Mouse (Mus musculus): ENCODE data around the gene Mtif3. TPM values are rescaled to one million over a fixed set of nuclear protein-coding genes. Genes with fewer than 3 reads are reported as not detected.

The Mtif3 gene
- 24.2 and 24.3 TPM in 2 replicates for polyA plus RNA-seq (2014; fragmentation: Nextera tagmentation; extraction: Ambion mirVana)

GRCm38 (mm10) chr5:146963118-146963936 lies at the start of gene Mtif3:
Mtif3 (minus strand) TSS chr5:146963800.
- DNase-seq (ENCODE audit: low spot score, missing footprints) (peak; percentile 97), ATAC-seq (ENCODE audit: low FRiP score) (peak; percentile 87)
- Histone ChIP-seq H3K27ac (ENCODE audit: low read depth, low read length) (no peak within 1 kb of the TSS), H3K27me3 (ENCODE audit: control insufficient read depth, insufficient read depth, low read length) (no peaks in the 10 kb centered on the region), H3K9ac (ENCODE audit: low read length) (peak within 1 kb of the TSS; percentile 66), H3K4me1 (ENCODE audit: control insufficient read depth, insufficient read depth, low read length) (peaks cover 7% of the 10 kb centered on the region), H3K4me2 (peak within 1 kb of the TSS; percentile 60), H3K4me3 (ENCODE audit: low read depth, low read length) (peak within 1 kb of the TSS; percentile 63), H3K9me3 (ENCODE audit: control insufficient read depth, low read length) (no peaks in the 10 kb centered on the region), H3K36me3 (ENCODE audit: control insufficient read depth, insufficient read depth, low read length) (no peaks in the 10 kb centered on the region)
- WGBS, result 3% methylated on average over 46 of the region's 46 CpGs

- Histone ChIP-seq H3K9ac (ENCODE audit: low read length) (no peak overlapping the region), H3K36me3 (ENCODE audit: control insufficient read depth, insufficient read depth, low read length) (no peaks in the 10 kb centered on the region), H3K4me1 (ENCODE audit: control insufficient read depth, insufficient read depth, low read length) (no peaks in the 10 kb centered on the region), H3K27me3 (ENCODE audit: control insufficient read depth, insufficient read depth, low read length) (no peaks in the 10 kb centered on the region), H3K4me2 (no peak overlapping the region), H3K27ac (ENCODE audit: low read depth, low read length) (no peak overlapping the region), H3K4me3 (ENCODE audit: low read depth, low read length) (no peak overlapping the region), H3K9me3 (ENCODE audit: control insufficient read depth, low read length) (no peaks in the 10 kb centered on the region)
- WGBS, result 87% methylated on average over 10 of the region's 10 CpGs
- no peak for ATAC-seq (ENCODE audit: low FRiP score)
- DNase-seq (ENCODE audit: low spot score, missing footprints), result no peak
These were observed 47.7 kb upstream of the Mtif3 start for GRCm38 (mm10) chr5:147011333-147011732.

- no peak overlapping the region for H3K27ac ChIP-seq (ENCODE audit: low read depth, low read length)
- H3K36me3 ChIP-seq (ENCODE audit: control insufficient read depth, insufficient read depth, low read length), result no peaks in the 10 kb centered on the region
- H3K4me3 ChIP-seq (ENCODE audit: low read depth, low read length), result no peak overlapping the region
- no peak overlapping the region for H3K4me2 ChIP-seq
- DNase-seq (ENCODE audit: low spot score, missing footprints) (no peak), ATAC-seq (ENCODE audit: low FRiP score) (no peak)
- H3K9me3 ChIP-seq (ENCODE audit: control insufficient read depth, low read length), result no peaks in the 10 kb centered on the region; the same call in 1 of the 2 replicates
- no peak overlapping the region for H3K9ac ChIP-seq (ENCODE audit: low read length)
- WGBS, result 73% methylated on average over 1 of the region's 1 CpGs
- H3K27me3 ChIP-seq (ENCODE audit: control insufficient read depth, insufficient read depth, low read length), result no peaks in the 10 kb centered on the region
- no peaks in the 10 kb centered on the region for H3K4me1 ChIP-seq (ENCODE audit: control insufficient read depth, insufficient read depth, low read length)
These were observed 39.7 kb upstream of the Mtif3 start for GRCm38 (mm10) chr5:147003303-147003702.

- H3K36me3 ChIP-seq (ENCODE audit: control insufficient read depth, insufficient read depth, low read length), result no peaks in the 10 kb centered on the region
- no peaks in the 10 kb centered on the region for H3K27me3 ChIP-seq (ENCODE audit: control insufficient read depth, insufficient read depth, low read length)
- 86% methylated on average over 4 of the region's 4 CpGs for WGBS
- no peaks in the 10 kb centered on the region; the same call in 1 of the 2 replicates for H3K9me3 ChIP-seq (ENCODE audit: control insufficient read depth, low read length)
- H3K4me1 ChIP-seq (ENCODE audit: control insufficient read depth, insufficient read depth, low read length), result no peaks in the 10 kb centered on the region
- ATAC-seq (ENCODE audit: low FRiP score) (no peak), DNase-seq (ENCODE audit: low spot score, missing footprints) (no peak)
- H3K4me3 ChIP-seq (ENCODE audit: low read depth, low read length), result no peak overlapping the region
- H3K27ac ChIP-seq (ENCODE audit: low read depth, low read length), result no peak overlapping the region
- no peak overlapping the region for H3K9ac ChIP-seq (ENCODE audit: low read length)
- no peak overlapping the region for H3K4me2 ChIP-seq
These were observed 37.7 kb upstream of the Mtif3 start for GRCm38 (mm10) chr5:147001312-147001711.

- no peaks in the 10 kb centered on the region; the same call in 1 of the 2 replicates for H3K9me3 ChIP-seq (ENCODE audit: control insufficient read depth, low read length)
- H3K4me2 ChIP-seq, result no peak overlapping the region
- ATAC-seq (ENCODE audit: low FRiP score) (no peak), DNase-seq (ENCODE audit: low spot score, missing footprints) (no peak)
- no peak overlapping the region for H3K27ac ChIP-seq (ENCODE audit: low read depth, low read length)
- no peaks in the 10 kb centered on the region for H3K36me3 ChIP-seq (ENCODE audit: control insufficient read depth, insufficient read depth, low read length)
- no peaks in the 10 kb centered on the region for H3K4me1 ChIP-seq (ENCODE audit: control insufficient read depth, insufficient read depth, low read length)
- H3K4me3 ChIP-seq (ENCODE audit: low read depth, low read length), result no peak overlapping the region
- 92% methylated on average over 12 of the region's 12 CpGs for WGBS
- no peaks in the 10 kb centered on the region for H3K27me3 ChIP-seq (ENCODE audit: control insufficient read depth, insufficient read depth, low read length)
- H3K9ac ChIP-seq (ENCODE audit: low read length), result no peak overlapping the region
These were observed 35.2 kb upstream of the Mtif3 start for GRCm38 (mm10) chr5:146998802-146999201.

- no peaks in the 10 kb centered on the region for H3K9me3 ChIP-seq (ENCODE audit: control insufficient read depth, low read length)
- no peaks in the 10 kb centered on the region for H3K36me3 ChIP-seq (ENCODE audit: control insufficient read depth, insufficient read depth, low read length)
- ATAC-seq (ENCODE audit: low FRiP score), result no peak
- DNase-seq (ENCODE audit: low spot score, missing footprints), result no peak
- 87% methylated on average over 7 of the region's 7 CpGs for WGBS
- no peak overlapping the region for H3K27ac ChIP-seq (ENCODE audit: low read depth, low read length)
- H3K4me3 ChIP-seq (ENCODE audit: low read depth, low read length), result no peak overlapping the region
- no peak overlapping the region for H3K4me2 ChIP-seq
- H3K4me1 ChIP-seq (ENCODE audit: control insufficient read depth, insufficient read depth, low read length), result no peaks in the 10 kb centered on the region
- no peak overlapping the region for H3K9ac ChIP-seq (ENCODE audit: low read length)
- no peaks in the 10 kb centered on the region for H3K27me3 ChIP-seq (ENCODE audit: control insufficient read depth, insufficient read depth, low read length)
These were observed 33.2 kb upstream of the Mtif3 start for GRCm38 (mm10) chr5:146996812-146997211.

GRCm38 (mm10) chr5:146994973-146995372 lies 31.4 kb upstream of the Mtif3 start:
- ATAC-seq (ENCODE audit: low FRiP score) (no peak), DNase-seq (ENCODE audit: low spot score, missing footprints) (no peak)
- Histone ChIP-seq H3K27ac (ENCODE audit: low read depth, low read length) (no peak overlapping the region), H3K4me3 (ENCODE audit: low read depth, low read length) (no peak overlapping the region), H3K4me1 (ENCODE audit: control insufficient read depth, insufficient read depth, low read length) (no peaks in the 10 kb centered on the region), H3K36me3 (ENCODE audit: control insufficient read depth, insufficient read depth, low read length) (no peaks in the 10 kb centered on the region), H3K9ac (ENCODE audit: low read length) (no peak overlapping the region), H3K9me3 (ENCODE audit: control insufficient read depth, low read length) (no peaks in the 10 kb centered on the region), H3K4me2 (no peak overlapping the region), H3K27me3 (ENCODE audit: control insufficient read depth, insufficient read depth, low read length) (no peaks in the 10 kb centered on the region)
- WGBS, result 79% methylated on average over 6 of the region's 6 CpGs

- H3K4me3 ChIP-seq (ENCODE audit: low read depth, low read length), result no peak overlapping the region
- no peaks in the 10 kb centered on the region for H3K4me1 ChIP-seq (ENCODE audit: control insufficient read depth, insufficient read depth, low read length)
- H3K9me3 ChIP-seq (ENCODE audit: control insufficient read depth, low read length), result no peaks in the 10 kb centered on the region
- H3K27me3 ChIP-seq (ENCODE audit: control insufficient read depth, insufficient read depth, low read length), result no peaks in the 10 kb centered on the region
- no peak for DNase-seq (ENCODE audit: low spot score, missing footprints)
- 87% methylated on average over 8 of the region's 8 CpGs for WGBS
- no peaks in the 10 kb centered on the region for H3K36me3 ChIP-seq (ENCODE audit: control insufficient read depth, insufficient read depth, low read length)
- no peak overlapping the region for H3K27ac ChIP-seq (ENCODE audit: low read depth, low read length)
- H3K9ac ChIP-seq (ENCODE audit: low read length), result no peak overlapping the region
- no peak for ATAC-seq (ENCODE audit: low FRiP score)
- H3K4me2 ChIP-seq, result no peak overlapping the region
These were observed 29.9 kb upstream of the Mtif3 start for GRCm38 (mm10) chr5:146993509-146993908.

- ATAC-seq (ENCODE audit: low FRiP score) (no peak), DNase-seq (ENCODE audit: low spot score, missing footprints) (no peak)
- no peaks in the 10 kb centered on the region for H3K9me3 ChIP-seq (ENCODE audit: control insufficient read depth, low read length)
- H3K9ac ChIP-seq (ENCODE audit: low read length), result no peak overlapping the region
- 83% methylated on average over 5 of the region's 5 CpGs for WGBS
- H3K4me3 ChIP-seq (ENCODE audit: low read depth, low read length), result no peak overlapping the region
- no peak overlapping the region for H3K4me2 ChIP-seq
- H3K27me3 ChIP-seq (ENCODE audit: control insufficient read depth, insufficient read depth, low read length), result no peaks in the 10 kb centered on the region
- H3K36me3 ChIP-seq (ENCODE audit: control insufficient read depth, insufficient read depth, low read length), result no peaks in the 10 kb centered on the region
- no peak overlapping the region for H3K27ac ChIP-seq (ENCODE audit: low read depth, low read length)
- H3K4me1 ChIP-seq (ENCODE audit: control insufficient read depth, insufficient read depth, low read length), result no peaks in the 10 kb centered on the region
These were observed 25.5 kb upstream of the Mtif3 start for GRCm38 (mm10) chr5:146989051-146989450.
